Mouse (Mus musculus): ENCODE results near the gene Ccer1. TPM values are rescaled to one million over a fixed set of nuclear protein-coding genes. Genes with fewer than 3 reads are reported as not detected.
A peak's percentile ranks its signal among the peaks of the same experiment; 100 is the strongest.
"Not testable (repeated sequence)": the region's sequence is repeated elsewhere in the genome, so short reads cannot be mapped to it uniquely, and the experiment has no call there.

The Ccer1 gene
- not detected for total RNA-seq (2021)
- long read RNA-seq, experiment 1 = 0 reads
- long read RNA-seq, experiment 2 = 0 reads

DNA sequence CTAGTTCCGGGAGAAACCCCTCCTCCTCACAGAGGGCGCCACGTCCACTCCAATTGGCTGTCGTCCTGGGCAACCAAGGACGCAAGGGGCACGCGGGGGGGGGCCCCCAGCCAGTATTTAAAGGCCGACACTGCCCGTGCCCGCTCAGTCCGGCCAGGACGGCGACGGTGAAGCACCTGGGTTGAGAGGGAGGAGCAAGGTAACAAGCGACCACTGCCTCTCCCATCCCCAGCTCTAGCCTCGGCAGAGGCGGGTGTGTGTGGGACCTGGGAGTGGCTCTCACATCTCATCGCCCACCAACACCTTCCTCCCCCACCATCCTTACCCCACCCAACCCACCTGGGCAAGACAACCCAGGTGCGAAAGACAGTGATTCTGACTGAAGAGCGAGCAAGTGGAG is at the start of gene Ccer1:
Gene Ccer1 (plus strand): TSS at position 147 of the 400 bp plus-strand sequence.
- no peak for DNase-seq
- intact Hi-C loops (cut with DNase I) = no loop called here

GRCm38 (mm10) chr10:97643768-97644167 is 49.1 kb upstream of the Ccer1 start, which contains the start of gene Epyc:
Epyc (plus strand) TSS chr10:97644068.
- DNase-seq = no peak
- intact Hi-C loops (cut with DNase I) = no loop called here

GRCm38 (mm10) chr10:97650334-97650733 is 42.5 kb upstream of the Ccer1 start:
- no peak for DNase-seq
- intact Hi-C loops (cut with DNase I) = no loop called here

DNA sequence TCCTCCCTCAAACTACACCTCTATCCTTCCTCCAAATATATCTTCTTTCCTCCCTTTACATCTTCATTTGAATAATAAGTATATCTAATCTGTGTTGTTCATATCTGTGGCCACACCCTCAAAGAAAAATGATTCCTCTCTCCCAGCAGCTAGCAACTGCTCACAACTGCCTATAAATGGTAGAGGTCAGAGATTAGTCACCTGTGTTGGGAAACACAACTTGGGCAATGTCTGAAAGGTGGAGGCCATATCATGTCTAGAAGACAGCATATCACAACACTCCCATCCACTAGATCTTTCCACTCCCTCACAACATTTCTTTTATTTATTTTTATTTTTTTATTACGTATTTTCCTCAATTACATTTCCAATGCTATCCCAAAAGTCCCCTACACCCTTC is 33.4 kb upstream of the Ccer1 start:
- DNase-seq = no peak
- intact Hi-C loops (cut with DNase I) = no loop called here

GRCm38 (mm10) chr10:97668656-97669055 is 24.2 kb upstream of the Ccer1 start:
- intact Hi-C loops (cut with DNase I) = no loop called here
- DNase-seq = peak in 1 of 2 experiments; percentile 12

DNA sequence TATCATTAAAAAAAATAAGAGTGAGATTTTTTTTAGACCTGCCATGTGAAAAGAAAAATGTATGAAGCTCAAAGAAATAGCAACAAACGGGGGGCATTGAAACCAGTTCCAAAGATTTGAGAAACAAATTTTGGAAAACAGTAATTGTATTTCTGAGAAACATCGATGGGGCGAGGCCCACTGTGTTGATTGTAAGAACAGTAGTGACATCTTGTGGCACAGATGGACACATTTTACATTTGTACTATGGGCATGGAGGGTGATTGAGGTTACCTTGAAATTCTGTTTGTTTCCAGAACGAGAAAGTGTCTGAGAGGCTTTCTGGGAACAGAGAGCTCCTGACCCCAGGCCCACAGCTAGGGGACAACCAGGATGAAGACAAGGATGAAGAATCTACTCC is 22.7 kb upstream of the Ccer1 start:
- DNase-seq = peak in 1 of 2 experiments; percentile 10
- intact Hi-C loops (cut with DNase I) = no loop called here

DNA sequence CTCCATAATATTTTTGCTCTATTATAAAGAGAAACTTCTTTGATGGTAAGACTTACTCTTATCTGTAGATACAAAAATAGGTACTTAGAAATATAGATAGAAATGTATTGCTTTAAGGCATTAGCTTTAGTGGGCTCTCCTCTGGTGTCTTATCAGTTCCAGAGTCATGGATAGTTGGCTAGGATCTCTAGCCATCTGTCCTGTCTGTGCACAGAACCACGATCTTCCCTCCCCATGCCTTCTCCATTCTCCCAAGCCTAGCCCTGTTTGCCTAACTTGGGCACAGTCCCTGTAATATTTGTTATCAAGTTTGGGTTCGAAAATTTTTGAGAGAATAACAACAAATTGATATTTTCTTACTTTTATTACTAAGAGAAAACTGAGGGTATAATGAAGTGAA is 19.6 kb upstream of the Ccer1 start:
- intact Hi-C loops (cut with DNase I) = no loop called here
- DNase-seq = no peak

DNA sequence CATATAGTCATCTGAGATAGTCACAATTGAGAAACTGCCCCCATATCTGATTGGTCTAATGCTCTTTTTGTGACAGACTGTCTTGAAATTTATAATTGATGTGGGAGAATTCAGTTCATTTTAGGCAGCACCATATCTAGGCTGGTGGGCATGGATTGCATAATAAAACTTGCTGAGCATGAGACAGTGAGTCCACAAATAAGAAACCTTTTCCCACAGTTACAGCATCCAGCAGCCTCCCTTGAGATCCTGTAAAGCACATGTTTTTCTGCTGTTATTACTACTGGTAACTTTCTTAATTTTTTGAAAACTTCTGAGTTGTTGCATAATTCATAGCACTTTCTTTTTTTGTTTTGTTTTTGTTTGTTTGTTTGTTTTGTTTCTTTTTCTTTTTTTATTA is 9.9 kb upstream of the Ccer1 start:
- intact Hi-C loops (cut with DNase I) = no loop called here
- no peak for DNase-seq

DNA sequence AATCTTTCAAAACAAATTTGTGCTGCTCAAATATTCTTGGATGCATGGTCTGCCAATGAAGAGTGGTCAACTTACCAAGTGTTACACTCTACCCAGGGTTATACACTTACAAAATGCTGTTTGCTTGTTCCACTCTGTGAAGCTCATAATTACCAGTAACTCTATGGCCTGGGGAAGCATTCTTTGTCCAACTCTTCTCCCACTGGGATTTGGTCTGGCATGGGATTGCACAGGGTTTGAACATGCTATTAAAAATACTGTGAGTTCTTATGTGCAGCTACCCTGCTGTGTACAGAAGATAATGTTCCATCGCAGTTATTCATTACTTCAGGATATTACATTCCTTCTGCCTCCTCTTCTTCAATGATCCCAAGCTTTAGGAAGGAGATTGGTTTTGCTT is 5.7 kb upstream of the Ccer1 start:
- intact Hi-C loops (cut with DNase I) = loop anchor here (5.0 kb wide), 1 partner anchor 310 kb away; no protein-coding TSS in a partner anchor

GRCm38 (mm10) chr10:97689425-97689824 is 3.4 kb upstream of the Ccer1 start:
- intact Hi-C loops (cut with DNase I) = loop anchor here (5.0 kb wide), 1 partner anchor 312 kb away; no protein-coding TSS in a partner anchor
- DNase-seq = no peak

More for the DNA sequence above, 5.7 kb upstream of the Ccer1 start:
- peak; percentile 13 to 58 for DNase-seq

DNA sequence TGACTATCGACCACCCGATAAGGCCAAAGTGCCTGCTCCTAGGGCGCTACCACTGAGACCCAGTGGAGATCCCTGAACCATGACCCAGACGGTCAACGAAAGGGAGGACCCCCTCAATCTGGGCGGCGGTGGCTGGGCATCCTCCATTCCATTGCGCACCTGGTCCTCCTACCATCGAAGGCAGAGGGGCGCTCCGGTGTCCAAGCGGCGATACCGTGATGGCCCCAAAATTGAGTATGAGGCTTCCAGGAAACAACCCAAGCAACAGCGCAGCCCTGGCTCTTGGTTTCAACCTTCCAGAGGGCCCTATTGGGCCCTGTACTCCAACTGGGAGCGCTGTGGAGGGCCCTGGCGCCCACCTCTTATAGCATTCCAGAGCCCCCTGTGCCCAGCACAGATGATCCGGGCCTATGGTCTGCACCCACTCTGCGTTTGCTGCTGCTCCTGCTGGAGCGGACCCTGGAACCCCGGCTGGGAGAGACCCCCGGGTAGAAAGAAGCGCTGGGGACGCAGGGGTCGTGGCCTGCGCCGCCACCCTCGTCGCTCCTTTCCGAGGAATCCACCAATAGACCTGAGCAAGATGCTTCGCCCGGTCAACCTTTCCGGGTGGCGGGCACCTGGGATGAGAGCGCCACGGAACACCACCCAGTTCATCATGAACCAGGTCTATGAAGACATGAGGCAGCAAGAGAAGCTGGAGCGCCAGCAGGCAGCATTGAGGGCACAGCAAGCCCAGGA is 708 bp downstream of the Ccer1 start:
- intact Hi-C loops (cut with DNase I) = no loop called here
- no peak for DNase-seq

GRCm38 (mm10) chr10:97702321-97702720 is 9.5 kb downstream of the Ccer1 start:
- intact Hi-C loops (cut with DNase I) = no loop called here
- DNase-seq = no peak

GRCm38 (mm10) chr10:97704562-97704961 is 11.7 kb downstream of the Ccer1 start:
- intact Hi-C loops (cut with DNase I) = no loop called here
- DNase-seq = peak in 1 of 2 experiments; percentile 17

DNA sequence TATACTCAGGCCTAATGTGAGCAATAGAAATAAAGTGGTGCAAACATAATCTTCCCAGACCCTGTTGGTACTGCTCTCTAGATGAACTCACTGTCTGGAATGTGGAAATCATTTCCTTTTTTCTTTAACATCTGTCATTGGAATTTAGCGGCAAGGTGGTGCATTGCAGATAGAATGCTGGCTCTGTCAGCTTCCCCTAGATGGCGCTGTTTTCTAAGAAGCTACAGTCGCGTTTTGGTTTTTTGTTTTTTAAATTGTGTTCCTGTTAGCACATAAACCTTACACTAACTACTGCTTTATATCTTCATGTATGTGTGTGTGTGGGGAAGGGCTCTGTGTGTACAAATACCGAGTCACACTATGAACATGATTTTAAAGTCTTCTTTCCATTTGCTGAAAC is 19.8 kb downstream of the Ccer1 start:
- DNase-seq = no peak
- intact Hi-C loops (cut with DNase I) = loop anchor here (5.0 kb wide), 1 partner anchor 1375 kb away; no protein-coding TSS in a partner anchor

DNA sequence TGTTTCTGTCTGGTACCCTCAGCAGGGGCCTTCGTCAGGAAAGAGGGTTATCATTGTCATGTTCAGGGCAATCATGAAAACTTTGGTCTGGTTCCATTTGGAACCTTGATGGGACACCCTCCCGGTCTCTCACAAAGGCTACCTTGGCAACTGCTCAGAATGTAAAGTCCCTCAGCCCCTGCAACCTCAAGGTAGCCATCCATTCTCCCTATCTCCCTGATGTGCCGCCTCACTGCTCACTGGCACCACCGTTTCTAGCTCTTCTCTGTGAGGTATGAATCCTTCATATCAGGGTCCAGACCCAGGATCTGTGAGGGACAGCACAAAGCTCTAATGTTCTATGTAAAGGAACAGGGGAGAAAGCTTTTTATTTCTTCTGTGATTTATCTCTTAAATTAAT is 21.7 kb downstream of the Ccer1 start:
- DNase-seq = no peak
- intact Hi-C loops (cut with DNase I) = loop anchor here (5.0 kb wide), 1 partner anchor 1373 kb away; no protein-coding TSS in a partner anchor

DNA sequence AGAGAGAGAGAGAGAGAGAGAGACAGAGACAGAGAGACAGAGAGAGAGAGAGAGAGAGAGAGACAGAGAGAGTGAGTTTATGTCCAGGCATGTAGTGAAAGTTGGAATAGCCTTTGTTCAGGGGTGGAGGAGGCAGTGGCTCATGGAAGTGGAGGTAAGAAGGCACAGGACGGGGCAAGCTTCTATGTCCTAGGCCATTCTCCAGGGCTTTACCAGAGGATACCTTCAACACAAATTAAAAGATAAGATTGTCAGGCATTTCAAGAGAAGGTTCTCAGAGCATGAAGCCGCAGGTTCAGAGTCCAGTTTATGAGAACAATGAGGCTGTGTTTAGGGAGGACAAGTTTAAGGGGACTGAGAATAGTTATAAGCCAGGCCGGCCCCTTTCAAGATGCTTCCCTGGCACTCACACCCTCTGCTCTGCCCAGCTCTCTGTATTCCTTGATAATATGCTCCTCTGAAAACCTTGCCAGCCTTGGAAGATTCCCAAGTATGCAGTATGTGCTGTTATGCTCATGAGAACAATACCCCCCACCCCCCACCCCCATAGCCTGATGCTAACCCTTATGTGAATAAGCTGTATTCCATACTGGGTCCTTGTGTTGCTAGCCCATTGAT is 22.5 kb downstream of the Ccer1 start:
- DNase-seq = no peak
- intact Hi-C loops (cut with DNase I) = no loop called here

- intact Hi-C loops (cut with DNase I) = no loop called here
- DNase-seq = no peak
These were observed 24.4 kb downstream of the Ccer1 start for GRCm38 (mm10) chr10:97717233-97717632.

GRCm38 (mm10) chr10:97718021-97718420 is 25.2 kb downstream of the Ccer1 start:
- no peak for DNase-seq
- intact Hi-C loops (cut with DNase I) = no loop called here

GRCm38 (mm10) chr10:97720625-97721024 is 27.8 kb downstream of the Ccer1 start:
- intact Hi-C loops (cut with DNase I) = no loop called here
- no peak for DNase-seq

GRCm38 (mm10) chr10:97722709-97723108 is 29.9 kb downstream of the Ccer1 start:
- intact Hi-C loops (cut with DNase I) = no loop called here
- no peak for DNase-seq

GRCm38 (mm10) chr10:97725929-97726328 is 33.1 kb downstream of the Ccer1 start:
- intact Hi-C loops (cut with DNase I) = no loop called here

GRCm38 (mm10) chr10:97726655-97727054 is 33.8 kb downstream of the Ccer1 start, which contains the start of gene C030005K15Rik:
C030005K15Rik (minus strand) TSS chr10:97726755.
- DNase-seq; intact Hi-C loops (cut with DNase I): not testable (repeated sequence)

More at GRCm38 (mm10) chr10:97725929-97726328, 33.1 kb downstream of the Ccer1 start:
- no peak for DNase-seq

Measured in gastrocnemius, postnatal 36 days (tissue).